Mouse (Mus musculus) embryonic fibroblast, embryonic 13.5 days (primary cell): Measurements from ENCODE around the gene Ess2.

Source experiments
- CTCF ChIP-seq: IDR thresholded peaks from 2 replicates; pipeline ENCODE4 v1.5.1; 2011; ENCODE audit warnings: mild to moderate bottlenecking, control low read depth, low read length, moderate library complexity, borderline replicate concordance; ENCODE audit not compliant: insufficient read depth
- POLR2A ChIP-seq: IDR thresholded peaks from 2 replicates; pipeline ENCODE4 v1.6.1; 2011; ENCODE audit warnings: low read depth, mild to moderate bottlenecking, control low read depth, low read length, moderate library complexity

DNA sequence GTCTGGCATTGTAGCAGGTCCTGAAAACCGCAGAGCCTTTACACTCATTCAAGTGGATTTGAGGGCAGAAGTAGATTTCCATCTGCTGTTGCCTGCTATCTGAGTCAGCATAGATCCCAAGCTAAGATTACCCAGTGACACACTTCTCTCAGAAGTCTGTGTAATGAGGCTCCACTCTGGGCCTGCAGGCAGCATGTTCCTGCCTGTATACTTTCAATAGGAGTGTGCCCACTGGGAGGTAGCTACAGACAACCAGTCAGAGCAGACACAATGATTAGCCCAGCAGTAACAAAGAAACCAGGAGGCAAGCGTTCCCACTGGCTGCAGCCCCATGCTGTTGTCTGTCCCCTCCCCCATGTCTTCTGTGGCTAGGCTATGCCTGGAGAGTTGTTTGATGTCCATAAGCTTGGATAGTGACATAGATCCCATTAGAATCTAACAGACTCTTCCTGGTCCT, 38.3 kb upstream of the Ess2 start:
- TF ChIP-seq CTCF: no peak
- no peak for TF ChIP-seq POLR2A
